Mouse (Mus musculus) splenic B cell, adult 2 months (primary cell): ENCODE results near the gene Med9.

Source experiments
- DNase-seq: peaks from one replicate; pipeline ENCODE4 v3.0.0-alpha.2; 2011; ENCODE audit warnings: low read depth, low spot score
- H3K27me3 ChIP-seq: 2 replicates; pipeline ENCODE4 v1.6.1; 2012; ENCODE audit warnings: mild to moderate bottlenecking, low read length, moderate library complexity, mixed read lengths; ENCODE audit not compliant: control insufficient read depth, poor library complexity, insufficient read depth, severe bottlenecking
- H3K36me3 ChIP-seq: 2 replicates; pipeline ENCODE4 v1.6.1; 2012; ENCODE audit warnings: mild to moderate bottlenecking, low read length, moderate library complexity, mixed read lengths; ENCODE audit not compliant: control insufficient read depth, poor library complexity, insufficient read depth, severe bottlenecking

The Med9 gene

GRCm38 (mm10) chr11:60001231-60001980, 53.4 kb downstream of the Med9 start:
- no peaks in the 10 kb centered on the region for H3K27me3 ChIP-seq
- H3K36me3 ChIP-seq: no peaks in the 10 kb centered on the region
- DNase-seq: no peak

- DNase-seq: no peak
- Histone ChIP-seq H3K27me3 (no peaks in the 10 kb centered on the region), H3K36me3 (no peaks in the 10 kb centered on the region)
Observed at GRCm38 (mm10) chr11:60003811-60004210, 55.8 kb downstream of the Med9 start.

GRCm38 (mm10) chr11:60004716-60005115, 56.7 kb downstream of the Med9 start:
- DNase-seq: no peak
- Histone ChIP-seq H3K27me3 (no peaks in the 10 kb centered on the region), H3K36me3 (no peaks in the 10 kb centered on the region)

GRCm38 (mm10) chr11:60005866-60006265, 57.9 kb downstream of the Med9 start:
- no peaks in the 10 kb centered on the region for H3K36me3 ChIP-seq
- H3K27me3 ChIP-seq: no peaks in the 10 kb centered on the region
- no peak for DNase-seq

DNA sequence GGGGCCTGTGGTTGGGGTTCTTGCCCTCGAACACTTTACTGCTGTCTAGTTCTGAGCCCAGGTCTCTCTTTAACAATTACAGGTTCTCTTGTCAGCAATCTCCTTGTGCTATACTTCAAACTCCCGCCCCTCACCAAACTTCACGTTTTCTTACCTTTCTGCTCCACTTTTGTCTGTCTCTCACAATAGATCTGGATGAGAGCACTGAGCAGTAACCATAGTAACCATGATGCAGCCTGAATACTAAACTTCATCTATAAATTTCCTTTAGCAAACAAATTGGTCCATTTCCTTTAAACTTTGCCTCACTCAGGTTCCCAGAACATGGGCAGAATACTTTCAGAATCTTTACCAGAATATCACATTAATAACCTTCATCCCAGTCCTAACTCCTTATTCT, 61.4 kb downstream of the Med9 start:
- DNase-seq: no peak
- Histone ChIP-seq H3K36me3 (no peaks in the 10 kb centered on the region), H3K27me3 (no peaks in the 10 kb centered on the region)

GRCm38 (mm10) chr11:60011516-60011915, 63.5 kb downstream of the Med9 start:
- no peak for DNase-seq
- H3K36me3 ChIP-seq: no peaks in the 10 kb centered on the region
- no peaks in the 10 kb centered on the region for H3K27me3 ChIP-seq
